Mouse (Mus musculus): ENCODE measurements around the gene Slc26a6.

DNA sequence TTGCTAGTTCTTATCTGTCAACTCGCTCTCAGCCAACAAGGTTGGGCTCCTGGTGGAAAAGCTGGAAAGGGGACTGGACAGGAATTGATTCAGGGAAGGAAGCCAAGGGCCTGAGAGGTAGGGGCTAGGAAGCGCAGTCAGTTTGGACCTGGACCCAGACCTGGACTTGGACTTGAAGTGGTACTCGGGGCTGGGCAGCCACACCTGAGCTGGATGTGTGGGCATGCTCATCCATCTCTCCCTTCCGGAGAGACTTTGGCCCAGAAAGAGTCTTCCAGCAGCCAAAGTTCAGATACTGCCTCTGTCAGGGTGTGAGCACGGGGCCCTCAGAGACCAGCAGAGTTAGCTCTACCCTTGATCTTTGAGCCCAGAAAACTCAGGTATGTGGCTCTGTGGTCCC is 2.3 kb downstream of the Slc26a6 start:
- no peak for TF ChIP-seq CTCF (IDR thresholded peaks at IDR 0.05; ENCODE audit: low read depth, low read length)
- no peak for TF ChIP-seq POLR2A (IDR thresholded peaks at IDR 0.05; ENCODE audit: extremely low read depth, insufficient read depth, low read length)

All from liver, adult 2 months (tissue).